Mouse (Mus musculus) gastrocnemius, adult 2 months (tissue): Measurements from ENCODE around the gene Mok. TPM values are rescaled to one million over a fixed set of nuclear protein-coding genes. Genes with fewer than 3 reads are reported as not detected.
A peak's percentile ranks its signal among the peaks of the same experiment; 100 is the strongest.

ENCODE experiments used
- DNase-seq: peaks from one replicate; pipeline ENCODE4 v3.0.0; 2022
- H3K27ac ChIP-seq: fragments of 200-600 bp; 2 replicates; pipeline ENCODE4 v1.8.1; 2022; ENCODE audit warnings: mild to moderate bottlenecking
- H3K4me3 ChIP-seq: fragments of 200-600 bp; 2 replicates; pipeline ENCODE4 v1.8.1; 2022; ENCODE audit warnings: mild to moderate bottlenecking, moderate library complexity
- CTCF ChIP-seq: fragments of 200-600 bp; IDR thresholded peaks from 2 replicates; pipeline ENCODE4 v1.8.1; 2022; ENCODE audit warnings: antibody characterized with exemption, mild to moderate bottlenecking, moderate library complexity
- intact Hi-C: fragments of 180-260 bp; cut with DNase I; formaldehyde crosslinking; loops from one replicate; pipeline ENCODE4 v1.15.1; 2025
- total RNA-seq, 2 experiments: library from RNA; stranded (reverse); gene quantifications; 2 replicates each; pipeline ENCODE4 v1.2.3; 2021

Mok gene
- total RNA-seq, 2 experiments from 2014 or later: 0.20 to 0.22 TPM

GRCm38 (mm10) chr12:110844227-110845130 is 3.7 kb upstream of the Mok start:
- DNase-seq: peak; percentile 42
- no peak for TF ChIP-seq CTCF
- intact Hi-C loops: loop anchor here (5.0 to 10.0 kb wide), 3 partner anchors 107 to 2000 kb away; partner anchors contain the start of gene Wdr20
- Histone ChIP-seq H3K4me3 (peak overlapping the region; percentile 89), H3K27ac (peak overlapping the region; percentile 89)

DNA sequence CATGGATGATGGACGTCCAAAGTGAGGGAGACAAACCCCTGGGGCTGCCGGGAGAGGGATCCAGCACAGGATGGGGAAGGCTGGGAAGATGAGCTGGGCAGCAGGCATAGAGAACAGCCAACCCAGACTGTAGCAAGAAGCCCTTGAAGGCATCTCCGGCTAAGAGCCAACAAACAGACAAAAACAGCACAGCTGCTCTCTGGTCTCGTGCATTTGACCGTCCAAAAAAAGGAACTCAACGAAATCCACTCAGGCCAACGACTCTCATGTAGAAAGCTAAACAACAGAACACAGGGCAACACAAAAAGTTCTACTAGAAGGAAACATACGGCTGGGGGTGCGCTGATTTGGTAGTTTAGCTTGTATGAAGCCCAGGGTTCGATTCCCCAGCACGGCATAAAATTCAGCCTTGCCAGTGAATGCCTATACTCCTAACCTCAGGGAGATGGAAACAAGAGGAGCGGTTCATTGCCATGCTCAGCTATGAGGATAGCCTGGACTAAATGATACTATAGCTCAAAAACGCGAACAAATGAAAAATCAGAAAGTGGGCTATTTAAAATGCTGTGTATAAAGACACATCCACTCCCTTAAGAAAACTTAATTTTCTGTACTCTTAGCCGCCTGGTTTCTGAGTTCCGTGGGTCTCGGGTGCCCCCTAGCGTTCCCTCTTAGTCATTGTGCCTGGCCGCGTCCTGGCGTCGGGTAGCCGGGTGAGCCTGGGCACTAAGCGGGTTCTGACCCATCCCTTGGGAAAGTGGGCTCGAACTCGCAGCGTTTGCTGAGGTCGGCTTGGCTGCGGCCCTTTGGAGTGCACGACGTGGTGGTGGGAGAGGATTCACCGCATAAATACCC is 2.7 kb upstream of the Mok start:
- Histone ChIP-seq H3K4me3 (peak overlapping the region; percentile 89), H3K27ac (peak overlapping the region; percentile 89)
- DNase-seq: peak; percentile 89
- intact Hi-C loops: loop anchor here (1.0 to 10.0 kb wide), 6 partner anchors 106 to 1999 kb away; partner anchors contain the start of genes Hsp90aa1 and Wdr20
- TF ChIP-seq CTCF: peak; percentile 99; the same call in 1 of the 2 replicates

GRCm38 (mm10) chr12:110841731-110842493 is 1.2 kb upstream of the Mok start:
- no peak for DNase-seq
- intact Hi-C loops: loop anchor here (2.0 to 10.0 kb wide), 5 partner anchors 105 to 1997 kb away; partner anchors contain the start of genes Hsp90aa1 and Wdr20
- Histone ChIP-seq H3K27ac (no peak overlapping the region), H3K4me3 (no peak overlapping the region)
- TF ChIP-seq CTCF: no peak

- Histone ChIP-seq H3K4me3 (no peak overlapping the region), H3K27ac (no peak overlapping the region)
- intact Hi-C loops: no loop called here
- no peak for TF ChIP-seq CTCF
- DNase-seq: no peak
These were observed 2.9 kb downstream of the Mok start for GRCm38 (mm10) chr12:110837850-110838249.

DNA sequence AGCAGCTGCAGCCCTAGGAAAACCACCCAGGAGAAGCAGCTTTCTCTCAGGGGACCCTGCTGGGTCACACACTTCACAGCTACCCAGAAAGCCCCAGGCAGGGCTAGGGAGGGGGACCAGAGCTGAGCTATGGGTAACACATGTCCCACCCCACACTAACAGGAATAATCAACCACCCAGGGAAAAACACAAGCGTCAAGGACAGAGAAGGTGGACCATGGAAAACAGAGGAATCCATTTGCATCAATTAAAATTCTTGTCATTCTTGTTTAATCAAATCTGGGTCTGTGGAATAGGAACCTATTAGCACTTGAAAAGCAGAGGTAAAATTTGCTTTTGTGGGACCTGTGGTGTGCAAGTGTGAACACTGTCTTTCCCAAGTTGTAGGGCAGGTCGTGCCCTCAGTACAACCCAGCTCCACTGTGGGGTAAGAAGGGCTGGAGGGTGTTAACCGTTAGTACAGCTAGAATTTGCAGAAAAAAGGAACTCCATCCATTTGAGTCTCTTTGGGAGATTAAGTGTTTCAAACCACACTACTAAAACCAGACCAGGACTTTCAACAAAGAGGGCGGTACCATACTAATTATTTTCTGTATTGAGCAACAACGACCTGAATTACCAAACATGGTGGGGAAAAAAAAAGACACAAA is 3.4 kb downstream of the Mok start:
- Histone ChIP-seq H3K4me3 (no peak overlapping the region), H3K27ac (no peak overlapping the region)
- intact Hi-C loops: no loop called here
- DNase-seq: no peak
- no peak for TF ChIP-seq CTCF

- Histone ChIP-seq H3K4me3 (no peak overlapping the region), H3K27ac (no peak overlapping the region)
- no peak for DNase-seq
- intact Hi-C loops: no loop called here
- TF ChIP-seq CTCF: no peak
These were observed 4.0 kb downstream of the Mok start for GRCm38 (mm10) chr12:110836729-110837128.

DNA sequence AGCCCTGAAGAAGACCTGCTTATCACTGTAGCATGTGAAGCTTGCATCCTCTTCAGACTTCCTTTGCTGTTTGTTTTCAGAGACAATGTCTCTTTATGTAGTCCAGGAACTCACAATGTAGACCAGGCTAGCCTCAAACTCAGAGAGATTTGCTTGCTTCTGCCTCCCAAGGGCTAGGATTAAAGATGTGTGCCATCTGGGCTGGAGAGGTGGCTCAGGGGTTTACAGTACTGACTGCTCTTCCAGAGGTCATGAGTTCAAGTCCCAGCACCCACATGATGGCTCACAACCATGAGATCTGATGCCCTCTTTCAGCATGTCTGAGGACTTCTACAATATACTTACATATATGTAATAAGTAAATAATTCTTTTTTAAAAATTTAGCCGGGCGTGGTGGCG is 5.6 kb downstream of the Mok start:
- Histone ChIP-seq H3K27ac (no peak overlapping the region), H3K4me3 (no peak overlapping the region)
- TF ChIP-seq CTCF: no peak
- intact Hi-C loops: no loop called here
- DNase-seq: no peak

DNA sequence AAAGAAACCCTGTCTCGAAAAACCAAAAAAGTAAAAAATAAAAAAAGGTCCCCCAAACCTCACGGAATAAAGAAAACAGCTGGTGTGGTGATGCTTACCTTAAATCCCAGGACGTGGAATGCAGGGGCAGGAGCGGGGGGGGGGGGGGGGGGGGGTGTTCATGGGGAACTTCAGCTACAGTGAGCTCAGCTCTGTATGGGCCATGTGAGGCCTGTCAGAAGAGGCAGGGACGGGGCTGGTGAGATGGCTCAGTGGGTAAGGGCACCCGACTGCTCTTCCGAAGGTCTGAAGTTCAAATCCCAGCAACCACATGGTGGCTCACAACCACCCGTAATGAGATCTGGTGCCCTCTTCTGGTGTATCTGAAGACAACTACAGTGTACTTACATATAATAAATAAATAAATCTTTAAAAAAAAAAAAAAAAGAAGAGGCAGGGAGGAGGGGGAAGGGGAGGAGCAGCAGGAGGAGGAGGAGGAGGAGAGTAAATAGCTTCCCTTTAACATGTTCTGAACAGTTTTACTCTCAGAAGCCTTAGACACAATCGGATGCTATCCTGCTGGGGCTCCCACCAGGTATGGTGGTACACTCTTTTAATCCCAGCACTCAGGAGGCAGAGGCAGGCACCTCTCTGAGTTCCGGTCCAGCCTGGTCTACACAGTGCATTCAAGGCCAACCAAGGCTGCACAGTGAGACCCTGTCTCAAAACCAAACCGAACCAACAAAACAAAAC is 10.3 kb downstream of the Mok start:
- H3K27ac ChIP-seq: no peak overlapping the region
- intact Hi-C loops: no loop called here

DNA sequence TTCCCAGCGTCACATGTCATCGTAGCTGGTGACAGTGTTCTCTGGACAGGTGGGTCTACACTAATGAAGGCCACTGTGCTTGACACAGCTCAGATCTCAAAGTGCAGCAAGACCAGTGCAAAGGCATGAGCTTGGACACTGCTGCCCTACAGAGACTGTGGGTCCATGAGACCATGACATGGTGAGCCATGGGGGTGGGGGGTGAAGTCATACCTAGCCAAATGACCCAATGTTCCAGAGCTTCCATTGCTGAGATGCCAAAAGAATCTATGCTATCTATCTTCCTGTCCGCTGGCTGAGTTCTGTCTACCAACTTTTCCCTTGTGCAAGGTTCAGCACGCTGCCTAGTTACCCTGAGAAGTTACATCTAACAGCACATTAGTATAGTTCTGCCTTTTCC is 11.8 kb downstream of the Mok start:
- DNase-seq: no peak
- TF ChIP-seq CTCF: no peak
- H3K4me3 ChIP-seq: no peak overlapping the region
- intact Hi-C loops: no loop called here
- H3K27ac ChIP-seq: no peak overlapping the region

More for the DNA sequence above, 10.3 kb downstream of the Mok start:
- TF ChIP-seq CTCF: no peak
- no peak overlapping the region for H3K4me3 ChIP-seq
- no peak for DNase-seq

DNA sequence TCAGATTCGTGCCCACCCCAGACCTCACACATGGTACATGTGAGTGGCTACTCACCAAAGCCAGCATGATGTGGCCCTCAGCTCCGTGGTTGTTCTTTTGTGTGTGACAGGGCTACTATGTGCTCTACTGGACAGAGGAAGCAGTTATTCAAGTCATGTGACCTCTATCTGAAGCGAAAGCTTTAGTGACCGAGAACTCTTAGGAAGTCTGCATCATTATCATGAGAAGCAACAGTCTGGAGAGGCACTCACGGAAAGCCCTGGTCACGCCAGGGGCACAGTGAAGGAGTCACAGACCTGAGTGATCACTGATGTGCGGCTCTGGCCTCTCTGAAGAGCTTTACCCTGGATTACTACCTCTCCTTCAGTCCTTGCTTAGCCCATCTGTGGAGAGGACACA is 18.4 kb downstream of the Mok start:
- no peak for TF ChIP-seq CTCF

DNA sequence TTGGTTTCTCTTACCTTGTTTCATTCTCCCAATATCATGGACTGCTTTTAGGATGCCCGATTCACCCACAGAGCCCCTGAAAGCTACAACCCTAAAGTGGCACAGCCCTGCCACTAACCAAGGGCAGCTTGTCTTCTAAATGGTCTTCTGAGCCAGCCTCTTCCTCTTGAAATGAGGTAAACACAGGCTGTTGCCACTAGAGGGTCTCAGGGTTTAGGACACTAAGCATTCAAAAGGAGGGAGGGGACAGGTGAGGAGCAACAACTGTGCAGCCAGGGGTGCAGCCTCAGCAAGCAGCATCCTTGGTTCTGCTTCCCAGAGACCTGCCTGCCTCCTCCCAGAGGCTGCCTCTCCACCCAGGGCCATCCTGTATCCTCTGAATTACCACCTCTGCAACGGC is 19.0 kb downstream of the Mok start:
- DNase-seq: no peak
- H3K4me3 ChIP-seq: no peak overlapping the region
- intact Hi-C loops: no loop called here
- no peak for TF ChIP-seq CTCF
- no peak overlapping the region for H3K27ac ChIP-seq

More for the DNA sequence above, 18.4 kb downstream of the Mok start:
- Histone ChIP-seq H3K27ac (no peak overlapping the region), H3K4me3 (no peak overlapping the region)
- intact Hi-C loops: no loop called here
- DNase-seq: no peak
